Mouse (Mus musculus) ES-Bruce4 (cell line): ENCODE results near the gene Med25.

ENCODE experiments used
- CTCF ChIP-seq: IDR thresholded peaks from one replicate; pipeline ENCODE4 v1.8.1; 2011; ENCODE audit warnings: low read depth, low read length
- EP300 ChIP-seq: IDR thresholded peaks from 2 replicates; pipeline ENCODE4 v1.6.1; 2011; ENCODE audit warnings: low read depth, low read length; ENCODE audit not compliant: insufficient read depth

DNA sequence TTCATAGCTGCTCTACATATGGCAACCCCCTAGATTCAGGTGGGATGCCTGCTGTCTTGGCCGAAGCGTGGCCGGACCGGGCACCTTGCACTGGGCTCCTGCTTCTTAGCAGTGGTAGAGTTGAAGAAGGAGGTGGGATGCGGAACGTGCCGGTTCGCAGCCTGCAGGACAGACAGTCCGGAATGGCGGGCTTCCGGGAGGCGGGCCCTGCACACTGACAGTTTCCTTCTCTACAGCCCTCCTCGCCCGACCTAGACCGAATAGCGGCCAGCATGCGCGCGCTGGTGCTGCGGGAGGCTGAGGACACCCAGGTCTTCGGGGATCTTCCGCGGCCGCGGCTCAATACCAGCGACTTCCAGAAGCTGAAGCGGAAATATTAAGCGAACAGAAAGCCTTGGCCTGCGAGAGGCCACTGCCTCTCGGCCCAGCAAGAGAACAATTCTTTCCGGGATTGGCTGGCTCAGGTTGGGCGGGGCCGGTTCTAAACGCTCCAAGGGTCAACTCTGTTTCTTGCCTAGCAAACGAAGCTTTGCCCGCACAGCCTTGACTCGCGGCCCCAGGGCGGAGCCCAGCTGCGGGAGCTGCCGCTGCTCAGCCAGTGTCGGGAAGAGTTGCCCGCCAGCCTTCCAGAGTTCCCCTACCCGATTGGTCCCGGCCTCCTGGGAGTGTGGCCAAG, 38.0 kb downstream of the Med25 start:
- TF ChIP-seq CTCF (no peak), EP300 (no peak)
